Mouse (Mus musculus) T-helper 17 cell (primary cell): Measurements from ENCODE around the gene Srrm2.

Source experiments
- in situ Hi-C, 2 experiments: fragments of 300-600 bp; cut with MboI, MseI; formaldehyde crosslinking; loops; 1 replicate in 1 of 2; 2 replicates in 1 of 2; pipeline ENCODE4 v1.15.1; 2025; ENCODE audit warnings: high pct_unique_total_duplicates in 2 of 2

Gene Srrm2

DNA sequence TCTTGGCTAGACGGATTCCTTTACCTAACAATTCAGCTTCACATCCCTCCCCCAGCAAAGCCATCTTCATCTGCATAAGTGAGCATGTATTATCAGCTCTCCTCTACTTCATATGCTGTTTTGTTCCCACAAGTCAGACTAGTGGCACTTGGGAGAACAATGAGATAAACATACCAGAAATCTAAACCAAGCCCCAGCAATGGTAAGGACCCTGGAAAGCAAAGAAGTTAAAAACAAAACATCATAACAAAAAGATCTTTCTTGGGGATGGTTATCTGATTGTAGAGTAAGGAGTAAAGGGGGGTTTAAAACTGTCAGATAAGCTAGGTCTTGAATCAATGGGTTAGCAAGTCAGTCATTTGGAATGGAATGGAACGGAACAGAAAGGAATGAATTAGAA is 19.8 kb upstream of the Srrm2 start:
- in situ Hi-C loops, result loop anchor here in 1 of 2 experiments (10.0 kb wide), 1 partner anchor 54 kb away; the partner anchor contains the start of gene Elob

DNA sequence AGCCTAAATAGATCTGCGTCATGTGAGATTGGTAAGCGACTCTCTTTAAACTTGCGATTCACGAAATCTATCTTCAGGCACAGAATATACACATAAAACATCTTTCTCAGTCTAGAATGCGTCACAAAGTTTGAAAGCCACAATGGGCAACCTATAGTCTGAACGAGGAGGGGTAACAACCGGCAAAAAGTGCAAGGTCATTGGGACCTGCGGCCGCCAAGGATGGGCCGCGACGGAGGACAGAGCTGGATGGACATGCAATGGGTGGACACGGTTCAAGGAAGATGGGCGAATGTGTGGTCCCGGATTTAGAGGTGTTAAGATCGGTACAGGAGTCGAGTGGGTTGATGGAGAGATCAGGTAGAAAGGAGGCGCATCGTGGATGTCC is 19.4 kb upstream of the Srrm2 start:
- in situ Hi-C loops, result loop anchor here in 1 of 2 experiments (10.0 kb wide), 1 partner anchor 54 kb away; the partner anchor contains the start of gene Elob

DNA sequence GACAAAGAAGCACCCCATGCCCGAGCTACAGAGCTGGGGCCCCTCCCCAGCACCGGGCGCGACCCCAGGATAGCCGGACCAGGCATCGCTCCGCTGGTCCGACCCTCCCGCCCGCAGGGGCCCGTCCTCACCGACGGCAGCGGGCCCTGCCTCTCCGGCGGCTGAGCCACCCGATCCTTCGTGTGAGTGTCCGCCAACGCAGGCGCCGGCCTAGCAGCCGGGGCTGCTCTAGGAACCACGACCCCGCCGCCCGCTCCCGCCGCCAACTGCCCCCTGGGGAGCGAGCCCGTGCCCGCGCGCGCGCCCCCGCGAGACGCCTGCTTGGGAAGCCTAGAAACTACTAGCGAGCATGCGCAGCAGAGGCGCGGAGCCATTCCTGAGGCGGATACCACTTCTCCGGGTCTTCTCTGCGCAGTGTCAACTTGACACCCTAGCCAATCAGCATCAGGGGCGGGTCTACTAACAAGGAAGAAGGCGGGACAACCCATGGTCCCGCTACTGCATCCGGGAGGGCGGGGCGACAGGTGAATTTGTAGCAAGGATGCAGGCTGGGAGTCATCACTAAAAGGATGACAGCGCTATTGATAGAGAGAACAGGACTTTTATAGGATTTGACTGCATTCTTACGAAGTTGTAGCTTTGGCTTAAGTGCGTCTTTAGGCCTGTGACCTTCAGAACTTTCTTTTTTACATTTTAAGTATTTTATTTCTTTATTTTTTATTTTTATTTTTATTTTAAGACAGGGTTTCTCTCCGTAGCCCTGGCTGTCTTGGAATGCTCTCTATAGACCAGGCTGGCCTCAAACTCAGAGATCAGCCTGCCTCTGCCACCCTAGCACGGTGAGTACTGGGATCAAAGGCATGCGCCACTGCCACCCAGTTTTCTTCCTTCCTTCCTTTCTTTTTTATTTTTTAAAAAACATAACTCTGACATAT is 18.8 kb upstream of the Srrm2 start, which contains the start of gene Flywch1:
TSS of gene Flywch1 (minus strand) at position 319 of the 935 bp plus-strand sequence.
- in situ Hi-C loops, result loop anchor here in 1 of 2 experiments (10.0 kb wide), 1 partner anchor 53 kb away; the partner anchor contains the start of gene Elob

DNA sequence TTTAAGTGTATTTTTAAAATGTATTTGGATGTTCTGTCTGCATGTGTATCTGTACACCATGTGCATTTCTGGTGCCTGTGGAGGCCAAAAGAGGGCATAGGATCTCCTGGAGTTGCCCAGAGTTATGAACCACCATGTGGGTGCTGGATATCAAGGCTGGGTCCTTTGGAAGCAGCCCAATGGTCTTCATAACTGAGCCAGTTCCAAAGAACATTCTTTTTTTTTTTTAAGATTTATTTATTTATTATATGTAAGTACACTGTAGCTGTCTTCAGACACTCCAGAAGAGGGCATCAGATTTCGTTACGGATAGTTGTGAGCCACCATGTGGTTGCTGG is 18.1 kb upstream of the Srrm2 start:
- in situ Hi-C loops, result loop anchor here in 1 of 2 experiments (10.0 kb wide), 1 partner anchor 53 kb away; the partner anchor contains the start of gene Elob

DNA sequence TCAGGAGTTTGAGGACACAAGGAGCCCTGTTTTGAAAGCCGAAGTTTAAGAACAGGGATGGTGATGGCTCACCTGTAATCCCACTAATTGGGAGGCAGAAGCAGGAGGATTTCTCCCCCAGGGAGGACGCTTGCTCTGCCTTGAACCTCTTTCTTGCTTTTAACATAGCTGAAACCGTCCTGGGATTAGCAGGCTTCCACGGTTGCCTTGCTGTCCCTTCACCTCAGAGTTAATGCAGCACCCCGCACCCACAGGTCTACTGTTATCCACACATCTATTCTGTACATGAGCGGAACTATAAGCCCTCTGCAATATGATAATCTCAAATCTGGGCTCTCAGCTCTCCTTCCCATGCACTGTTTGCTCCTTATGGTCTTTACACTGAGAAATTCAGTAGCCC is 16.7 kb upstream of the Srrm2 start:
- in situ Hi-C loops, result loop anchor here in 1 of 2 experiments (10.0 kb wide), 1 partner anchor 51 kb away; the partner anchor contains the start of gene Elob

DNA sequence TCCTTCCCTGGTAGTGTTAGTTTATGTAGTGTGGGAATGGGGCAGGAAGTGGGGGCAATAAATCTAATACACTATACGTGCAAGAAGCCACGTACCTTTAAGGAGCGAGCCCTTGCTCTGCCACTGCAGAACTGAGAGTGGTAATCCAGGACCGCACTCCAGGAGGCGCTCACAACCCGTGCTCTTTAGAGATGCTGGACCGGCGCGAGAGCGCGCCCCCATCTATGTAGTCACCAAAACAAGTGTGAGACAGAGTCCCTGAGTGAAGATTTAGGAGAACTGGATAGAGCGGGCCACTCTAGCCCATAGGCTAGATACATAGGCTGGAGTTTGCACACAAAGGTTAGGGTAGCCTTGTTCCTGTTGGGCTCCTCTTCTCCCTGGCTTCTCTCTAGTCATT is 16.2 kb upstream of the Srrm2 start:
- in situ Hi-C loops, result loop anchor here in 1 of 2 experiments (10.0 kb wide), 1 partner anchor 51 kb away; the partner anchor contains the start of gene Elob

DNA sequence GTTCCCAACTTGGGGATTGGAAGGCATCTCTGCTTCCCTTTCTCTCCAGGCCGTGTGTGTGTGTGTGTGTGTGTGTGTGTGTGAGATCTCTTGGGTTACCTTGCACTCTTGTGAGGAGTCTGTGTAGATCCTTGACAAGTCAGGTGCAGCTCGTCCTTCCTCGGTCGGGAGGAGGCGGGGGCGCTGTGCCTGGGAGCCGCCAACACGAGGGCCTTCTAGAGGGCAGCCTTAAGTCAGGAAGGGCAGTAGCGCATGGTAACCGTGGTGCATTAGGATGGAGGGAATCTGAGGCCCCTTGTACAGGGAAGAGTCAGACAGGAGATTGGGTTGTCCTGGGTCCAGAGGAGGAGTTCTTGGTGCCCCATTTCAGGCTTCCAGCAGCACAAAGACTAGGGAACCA is 14.1 kb upstream of the Srrm2 start:
- in situ Hi-C loops, result loop anchor here (5.0 to 10.0 kb wide), 4 partner anchors 41 to 186 kb away; partner anchors contain the start of genes Elob (in 1 of the 2), Prss32 (in 1 of the 2) and Prss41 (in 1 of the 2)

DNA sequence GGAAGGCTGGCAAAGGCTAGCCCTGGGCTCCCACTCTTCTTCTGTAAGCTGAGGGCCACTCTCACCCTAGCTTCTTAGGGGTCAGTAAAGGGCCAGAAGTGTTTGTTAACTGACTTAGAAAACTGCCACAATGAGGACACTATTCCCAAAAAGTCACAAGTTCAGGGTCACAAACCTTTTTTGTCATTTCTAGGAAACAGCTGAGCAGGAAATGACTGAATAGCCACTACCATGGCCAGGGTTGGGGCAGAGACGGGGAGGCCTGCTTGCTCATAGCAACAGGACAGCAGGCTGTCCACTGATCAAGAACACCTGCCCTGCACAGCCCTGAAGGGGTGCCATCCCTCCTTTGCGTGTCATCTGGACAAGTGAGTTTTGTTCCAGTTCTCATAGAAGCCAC is 13.2 kb upstream of the Srrm2 start:
- in situ Hi-C loops, result loop anchor here (5.0 to 10.0 kb wide), 4 partner anchors 40 to 185 kb away; partner anchors contain the start of genes Elob (in 1 of the 2), Prss32 (in 1 of the 2) and Prss41 (in 1 of the 2)

DNA sequence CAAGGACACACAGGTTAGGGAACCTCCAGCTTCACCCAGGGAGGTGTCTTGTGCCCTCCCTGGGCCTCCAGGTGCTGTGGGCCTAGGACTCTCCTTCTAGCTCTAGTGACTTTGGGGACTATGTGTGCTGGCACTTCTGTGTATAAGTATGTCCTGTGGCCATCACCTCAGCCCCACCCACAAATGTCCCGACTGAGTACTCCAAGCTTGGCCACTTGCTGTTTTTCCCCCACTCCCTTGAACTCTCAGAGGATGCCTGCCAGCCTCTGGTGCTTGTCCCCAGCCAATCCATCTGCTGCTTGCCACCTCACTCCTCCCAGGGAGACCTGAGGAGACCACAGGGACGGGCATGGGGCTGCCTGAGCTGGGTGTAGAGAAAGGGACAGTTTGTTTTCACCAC is 11.9 kb upstream of the Srrm2 start:
- in situ Hi-C loops, result loop anchor here (5.0 to 10.0 kb wide), 4 partner anchors 39 to 184 kb away; partner anchors contain the start of genes Elob (in 1 of the 2), Prss32 (in 1 of the 2) and Prss41 (in 1 of the 2)

DNA sequence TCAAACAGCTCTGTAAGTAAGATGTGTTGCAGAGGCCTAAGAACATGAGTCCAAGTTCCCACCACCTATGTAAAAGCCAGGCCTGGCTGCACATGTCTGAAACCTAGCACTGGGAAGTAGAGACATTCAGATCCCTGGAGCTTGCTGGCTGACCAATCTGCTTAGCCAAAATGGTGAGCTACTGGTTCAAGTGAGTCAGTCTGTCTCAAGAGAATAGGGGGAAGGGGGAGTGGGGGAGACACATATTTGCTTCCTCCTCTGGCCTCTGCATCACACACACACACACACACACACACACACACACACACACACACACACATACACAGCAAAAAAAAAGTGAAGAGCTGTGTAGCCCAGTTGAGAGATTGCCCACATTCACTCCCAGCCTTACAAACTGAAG is 7.0 kb upstream of the Srrm2 start:
- in situ Hi-C loops, result no loop called here

DNA sequence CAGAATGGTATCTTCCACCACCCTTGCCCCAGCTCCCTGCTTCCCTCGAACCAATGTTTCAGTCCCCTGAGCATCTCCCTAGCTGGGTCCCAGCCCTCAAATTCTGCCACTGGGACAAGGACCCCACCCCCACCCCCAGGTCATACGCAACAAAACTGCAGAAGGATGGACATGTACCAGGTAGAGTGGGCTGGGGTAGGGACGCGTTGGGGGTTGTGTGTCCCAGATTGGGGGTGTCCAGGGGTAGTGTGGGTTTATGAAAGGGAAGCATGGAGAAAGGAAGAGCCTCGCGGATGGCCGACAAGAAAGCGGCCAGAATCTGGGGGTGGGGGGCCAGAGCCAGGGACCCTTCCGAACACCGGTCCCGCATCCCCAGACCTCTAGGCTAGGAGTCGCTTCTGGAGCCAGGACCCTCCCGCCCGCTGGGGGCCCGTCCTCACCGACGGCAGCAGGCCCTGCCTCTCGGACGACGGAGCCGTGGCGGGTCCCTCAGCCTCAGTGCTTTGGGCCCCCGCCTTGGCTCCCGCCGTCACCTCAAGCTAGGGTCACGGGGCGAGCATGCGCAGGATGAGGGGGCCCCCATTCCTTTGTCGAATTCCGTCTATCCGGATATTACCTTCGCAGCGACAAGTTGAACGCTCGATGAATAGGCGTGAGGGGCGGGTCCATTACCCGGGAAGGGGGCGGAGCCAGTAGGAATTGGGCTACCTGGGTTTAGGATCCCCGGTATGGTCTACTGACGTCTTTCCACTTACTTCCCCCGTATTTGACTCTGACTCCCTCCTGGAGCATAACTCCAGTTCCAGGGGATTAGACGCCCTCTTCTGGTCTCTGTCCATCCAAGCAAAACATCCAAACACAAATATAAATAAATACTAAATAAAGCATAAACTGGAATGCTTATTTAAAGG is 4.5 kb upstream of the Srrm2 start, which contains the start of gene Flywch2:
TSS of gene Flywch2 (minus strand) at position 521 of the 911 bp plus-strand sequence.
- in situ Hi-C loops, result no loop called here

DNA sequence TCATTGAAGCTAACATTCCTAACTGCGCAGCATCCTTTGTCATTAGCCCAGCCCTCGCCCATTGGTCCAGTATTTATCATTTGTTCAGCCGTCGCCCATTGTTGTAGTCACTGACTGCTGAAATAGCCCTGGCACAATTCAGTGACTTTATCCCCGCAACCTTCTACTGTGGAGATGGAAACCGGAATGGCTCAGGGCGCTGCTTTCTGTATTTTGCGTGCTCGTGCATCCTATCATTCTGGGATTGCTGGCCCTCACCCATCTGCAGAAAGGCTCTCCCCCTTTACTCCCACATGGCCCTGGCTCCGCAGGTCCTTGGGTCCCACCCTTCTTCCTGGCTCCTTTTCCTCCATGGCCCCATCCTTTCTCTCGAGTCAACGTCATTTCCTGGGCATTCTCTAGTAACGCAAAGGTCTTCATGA is 3.8 kb upstream of the Srrm2 start:
- in situ Hi-C loops, result no loop called here

DNA sequence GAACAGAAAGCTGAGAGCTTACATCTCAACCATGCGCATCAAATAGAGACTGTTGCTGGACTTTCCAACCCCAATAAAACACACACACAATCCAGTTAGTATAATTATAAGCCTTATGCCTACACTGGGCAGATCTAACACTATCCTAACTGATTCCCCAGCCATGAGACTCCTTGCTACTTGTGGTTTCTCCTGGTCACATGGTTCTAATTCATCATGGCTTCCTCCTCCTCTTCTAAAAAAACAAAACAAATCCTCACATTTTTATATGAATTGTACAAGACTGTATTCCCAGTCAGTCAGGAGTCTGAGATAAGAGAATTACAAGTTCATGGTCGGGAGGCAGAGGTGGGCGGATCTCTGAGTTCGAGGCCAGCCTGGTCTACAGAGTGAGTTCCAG is 1.4 kb upstream of the Srrm2 start:
- in situ Hi-C loops, result no loop called here

DNA sequence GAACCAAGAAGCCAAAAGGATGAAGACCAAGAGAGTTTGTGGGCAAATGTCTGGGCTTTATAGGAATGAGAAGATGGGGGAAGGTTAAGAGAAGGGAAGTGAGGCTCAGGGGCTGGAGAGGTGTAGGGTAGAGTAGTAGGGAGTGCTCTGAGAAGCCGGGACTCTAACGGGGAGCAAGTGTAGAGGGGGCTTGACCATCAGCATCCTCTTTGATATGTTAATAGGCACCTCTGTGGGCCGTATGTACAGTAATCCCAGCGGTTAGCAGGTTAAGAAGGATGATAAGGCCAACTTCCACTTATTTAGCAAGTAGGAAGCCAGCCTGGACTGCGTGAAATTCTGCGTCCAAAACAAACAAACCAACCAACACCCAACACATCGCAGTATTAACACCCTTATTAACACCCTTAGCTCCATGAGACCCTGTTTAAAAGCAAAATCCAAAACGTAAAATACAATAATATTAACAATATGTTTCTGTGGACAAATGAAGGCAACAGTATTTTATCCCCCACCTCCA is 523 bp upstream of the Srrm2 start:
- in situ Hi-C loops, result no loop called here

DNA sequence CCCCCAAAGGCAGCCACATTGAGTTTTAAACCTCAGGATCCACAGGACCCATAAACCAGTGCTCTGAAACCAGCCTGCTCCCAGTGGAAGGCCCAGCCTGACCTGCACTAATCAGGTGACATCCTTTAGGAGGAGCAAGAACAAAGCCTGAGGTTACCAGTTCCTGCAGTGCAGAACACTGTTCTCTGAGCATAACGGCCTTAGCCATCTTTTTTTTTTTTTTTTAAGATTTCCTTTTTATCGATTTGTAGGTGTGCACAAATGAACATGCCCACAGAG is 686 bp downstream of the Srrm2 start:
- in situ Hi-C loops, result no loop called here

DNA sequence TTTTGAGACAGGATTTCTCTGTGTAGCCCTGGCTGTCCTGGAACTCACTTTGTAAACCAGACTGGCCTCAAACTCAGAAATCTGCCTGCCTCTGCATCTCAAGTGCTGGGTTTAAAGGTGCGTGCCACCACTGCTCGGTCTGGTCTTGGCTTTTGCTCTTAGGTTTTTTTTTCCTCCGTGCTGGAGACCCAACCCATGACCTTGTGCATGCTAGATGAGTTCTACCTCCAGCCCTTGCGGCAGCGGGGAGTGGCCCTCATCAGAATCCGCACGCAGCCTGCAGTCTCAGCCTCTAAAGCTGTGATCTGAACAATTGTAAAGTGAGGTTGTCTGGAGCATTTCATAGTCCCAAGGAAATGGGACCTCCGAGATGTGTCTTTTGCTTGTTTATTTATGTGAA is 5.0 kb downstream of the Srrm2 start:
- in situ Hi-C loops, result no loop called here

DNA sequence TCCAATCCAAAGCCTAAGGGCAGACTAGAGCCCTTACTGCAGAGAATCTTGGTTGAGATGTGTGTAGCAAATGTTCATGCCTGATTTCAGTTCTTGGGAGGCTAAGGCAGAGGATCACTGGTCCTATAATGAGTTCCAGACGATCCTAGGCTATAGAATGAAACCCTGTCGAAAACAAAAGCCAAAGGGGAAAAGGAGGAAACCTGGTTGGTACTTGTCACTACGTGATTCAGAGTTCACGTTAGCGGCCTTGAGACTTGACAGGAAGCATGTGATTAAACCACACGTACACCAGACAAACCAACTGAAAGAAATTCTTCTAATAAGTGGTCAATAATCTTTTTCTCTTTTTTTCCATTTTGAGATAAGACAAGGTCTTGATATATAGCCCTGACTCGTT is 7.0 kb downstream of the Srrm2 start:
- in situ Hi-C loops, result no loop called here

DNA sequence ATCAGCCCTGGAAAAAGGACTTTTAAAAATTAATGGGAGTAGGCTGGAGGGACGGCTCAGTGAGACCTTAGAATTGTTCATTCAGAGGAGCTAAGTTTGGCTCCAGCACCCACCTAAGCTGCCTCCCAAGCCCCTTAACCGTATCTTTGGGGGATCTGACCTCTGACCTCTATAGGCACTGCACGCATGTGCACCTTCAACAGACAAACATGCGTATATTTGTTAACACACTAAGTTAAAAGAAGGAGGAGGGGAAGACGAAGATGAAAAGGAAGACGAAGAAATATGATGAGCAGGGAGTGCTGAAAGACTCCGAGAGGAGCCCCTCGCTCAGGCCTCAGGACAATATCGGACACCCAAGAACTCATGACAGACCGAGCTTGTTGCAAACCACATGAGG is 11.3 kb downstream of the Srrm2 start:
- in situ Hi-C loops, result no loop called here

DNA sequence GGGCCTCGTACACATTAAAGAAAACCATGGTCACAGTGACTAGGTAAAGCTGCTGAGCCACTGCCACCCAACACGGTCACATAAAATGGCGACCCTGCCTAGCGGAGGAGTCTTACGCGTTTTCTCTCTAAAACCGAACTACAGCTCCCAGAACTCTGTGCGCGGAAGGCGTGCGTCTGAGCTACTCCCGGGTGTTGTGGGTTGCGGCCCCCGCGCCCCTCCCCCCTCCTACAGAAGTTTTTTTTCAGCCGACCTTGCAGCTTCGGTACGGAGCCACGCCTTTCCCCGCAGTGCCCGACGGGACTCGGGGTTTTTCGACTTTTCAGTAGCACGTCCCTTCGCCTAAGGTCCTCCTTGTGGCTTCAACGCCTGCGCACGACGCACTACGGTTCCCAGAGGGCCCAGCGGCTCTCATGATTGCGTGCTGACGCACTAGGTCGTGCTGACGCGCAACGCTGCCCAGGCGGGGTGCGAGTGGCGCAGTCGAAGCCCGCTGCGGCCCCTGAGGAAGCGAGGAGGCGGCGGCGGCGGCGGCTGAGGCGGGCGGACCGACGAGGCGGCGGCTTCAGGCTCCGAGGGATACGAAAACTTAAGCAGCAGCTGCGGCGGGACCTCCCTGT is 12.5 kb downstream of the Srrm2 start:
- in situ Hi-C loops, result no loop called here

DNA sequence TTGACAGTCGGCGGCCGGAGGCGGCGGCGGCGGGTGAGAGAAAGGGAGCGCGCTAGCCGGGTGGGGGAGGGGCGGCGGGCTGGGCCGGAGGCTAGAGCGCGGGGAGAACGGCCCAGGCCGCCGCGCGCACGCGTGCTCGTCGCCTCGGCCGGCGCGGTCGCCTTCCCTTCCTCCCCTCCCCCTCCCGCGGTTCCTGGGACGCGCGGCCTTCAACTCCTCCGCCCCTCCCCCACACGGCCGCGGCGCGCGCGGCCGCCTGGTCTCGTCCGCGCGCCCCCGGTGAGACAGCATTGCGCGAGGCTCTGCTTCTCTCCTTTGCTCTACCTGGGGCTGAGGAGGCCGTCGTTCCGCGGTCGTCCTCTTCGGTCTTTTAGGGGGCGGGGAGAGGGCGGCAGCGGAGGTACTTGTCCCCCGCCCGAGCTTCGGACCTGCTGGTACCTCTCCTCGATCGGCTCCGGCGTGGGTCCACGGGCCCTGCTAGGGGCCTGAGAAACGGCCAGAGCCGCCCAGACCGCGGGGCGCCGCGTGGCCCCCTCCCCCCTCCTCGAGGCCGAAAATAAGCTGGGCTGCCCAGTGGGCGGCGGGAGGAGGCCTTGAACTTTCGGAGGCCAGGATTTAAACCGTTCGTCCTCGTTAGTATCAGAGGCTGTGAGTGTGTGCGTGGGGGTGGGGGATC is 13.2 kb downstream of the Srrm2 start:
- in situ Hi-C loops, result no loop called here
